Mouse (Mus musculus) MEL (cell line): Measurements from ENCODE around the gene Clec4b2.

Source experiments
- MXI1 ChIP-seq: IDR thresholded peaks from 2 replicates; pipeline ENCODE4 v1.6.1; 2011; ENCODE audit warnings: mild to moderate bottlenecking, low read depth, low read length, improper control_type of control experiment
- USF1 ChIP-seq: IDR thresholded peaks from 2 replicates; pipeline ENCODE4 v1.6.1; 2014; ENCODE audit warnings: low read depth, mild to moderate bottlenecking, inconsistent platforms, low read length, improper control_type of control experiment, moderate library complexity
- ZKSCAN1 ChIP-seq: IDR thresholded peaks from 2 replicates; pipeline ENCODE4 v1.6.1; 2012; ENCODE audit warnings: low read depth, mild to moderate bottlenecking, inconsistent platforms, low read length, improper control_type of control experiment, moderate library complexity
- ZMIZ1 ChIP-seq: IDR thresholded peaks from 2 replicates; pipeline ENCODE4 v1.6.1; 2012; ENCODE audit warnings: low read depth, mild to moderate bottlenecking, inconsistent platforms, low read length, improper control_type of control experiment, moderate library complexity
- ZNF384 ChIP-seq: IDR thresholded peaks from 2 replicates; pipeline ENCODE4 v1.6.1; 2012; ENCODE audit warnings: low read depth, mild to moderate bottlenecking, inconsistent platforms, low read length, improper control_type of control experiment

DNA sequence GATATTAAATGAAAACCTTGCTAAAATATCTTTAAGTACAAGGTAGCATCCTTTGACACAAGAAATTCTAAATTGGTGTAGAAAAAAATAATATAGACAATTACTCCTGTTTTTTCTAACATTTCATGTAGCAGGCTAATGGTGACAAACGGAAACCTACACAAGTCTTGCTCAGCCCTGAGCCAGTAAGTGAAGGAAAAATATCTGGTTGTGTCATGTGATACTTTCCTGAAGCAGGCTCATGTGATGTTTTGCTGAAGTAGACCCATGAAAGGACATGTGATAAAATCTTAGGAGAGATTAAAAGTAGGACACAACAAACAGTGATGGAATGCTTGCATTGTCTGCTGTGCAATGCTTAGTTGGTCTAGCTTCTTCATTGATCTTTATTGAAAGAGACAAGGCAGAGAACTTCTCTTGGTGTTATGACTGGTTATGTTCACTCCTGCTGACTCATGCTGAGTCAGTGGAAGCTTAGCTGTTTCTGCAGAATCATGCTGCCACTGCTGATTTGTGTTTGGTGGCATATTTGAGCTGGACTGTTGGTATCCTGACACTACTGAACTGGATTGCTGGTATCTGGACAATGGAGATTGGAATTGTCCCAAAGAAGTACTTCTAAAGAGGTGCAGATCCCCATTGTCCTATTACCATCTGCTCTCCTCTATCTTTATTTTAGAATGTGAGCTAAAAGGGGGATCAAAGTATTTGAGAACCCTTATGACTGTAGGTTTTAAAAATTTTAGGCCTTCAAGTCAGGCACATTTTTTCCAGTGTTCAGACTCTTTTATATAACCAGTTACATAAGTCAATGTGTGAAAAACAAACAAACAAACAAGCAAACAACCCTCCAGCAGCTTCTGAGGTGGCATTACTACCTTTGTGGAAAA is 34.7 kb downstream of the Clec4b2 start:
- TF ChIP-seq ZKSCAN1 (no peak), MXI1 (no peak), ZNF384 (no peak), USF1 (peak; percentile 47; the same call in 1 of the 2 replicates), ZMIZ1 (no peak)
